Mouse (Mus musculus): Measurements from ENCODE around the gene Sorcs1.

GRCm38 (mm10) chr19:50394101-50394500, 284.3 kb downstream of the Sorcs1 start:
- TF ChIP-seq EP300 (IDR thresholded peaks at IDR 0.05; ENCODE audit: insufficient read depth, low read depth, low read length): no peak
- no peak for TF ChIP-seq CTCF (IDR thresholded peaks at IDR 0.05)
